In the genomic region with DNA sequence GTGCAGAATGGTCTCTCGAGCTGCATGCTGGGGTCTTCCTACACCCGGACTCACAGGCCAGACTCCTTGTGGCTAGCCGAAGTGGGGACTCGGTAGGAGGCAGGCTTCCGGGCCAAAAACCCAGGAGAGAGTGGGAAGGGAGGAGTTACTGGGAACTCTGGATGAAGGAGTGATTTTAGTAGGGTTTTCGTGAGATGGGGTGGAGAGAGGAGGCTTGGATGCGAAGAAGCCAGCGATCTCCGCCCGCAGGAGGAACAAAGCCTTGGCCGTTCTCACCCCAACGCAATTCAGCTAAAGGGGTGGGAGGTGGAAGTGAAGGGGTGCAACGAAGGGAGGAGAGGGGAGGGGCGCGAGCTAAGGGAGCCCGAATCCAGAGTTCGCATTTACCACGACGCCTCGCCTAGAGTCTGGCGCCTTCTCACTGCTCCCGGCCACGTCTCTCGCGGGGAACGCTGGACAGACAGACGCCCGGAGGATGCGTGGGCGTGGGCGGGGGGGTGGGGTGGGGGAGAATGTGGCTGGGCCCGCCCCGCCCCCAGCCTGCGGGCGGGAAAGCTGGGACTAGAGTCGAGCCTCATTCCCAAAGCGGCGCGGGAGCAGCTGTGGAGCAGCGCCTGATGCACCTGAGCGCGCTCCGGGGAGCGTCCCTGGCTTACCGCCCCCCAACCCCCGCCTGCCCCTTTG, we compare ENCODE assay signal across 8 mouse cellular contexts.
DNase-seq lines count a peak whose midpoint lies in the region; ATAC-seq and TF ChIP-seq lines count a peak whose summit lies in the region.

No protein-coding gene starts in this region.

- DNase-seq in adrenal gland, adult 18-20 months (ENCODE audit: low spot score in 2 of 2) = peak; percentile 40 to 42
- peak; percentile 60 for DNase-seq in embryo, embryonic 10 days (ENCODE audit: low spot score)
- DNase-seq in gastrocnemius, postnatal 14 days = peak; percentile 69
- peak; percentile 76 for DNase-seq in hindbrain, postnatal 0 days (ENCODE audit: low spot score)
- peak; percentile 31 to 36 for DNase-seq in left cerebral cortex, postnatal 14 days (ENCODE audit: low spot score in 2 of 2)
- peak; percentile 45 for DNase-seq in right cerebral cortex, postnatal 14 days
- no peak for DNase-seq in T-cell, adult 2 months (ENCODE audit: low spot score)

- peaks cover 11% of the 10 kb centered on the region for H3K4me1 ChIP-seq in hindbrain, postnatal 0 days (ENCODE audit: insufficient read depth, low read length)

- H3K4me2 ChIP-seq in hindbrain, postnatal 0 days (ENCODE audit: low read depth, low read length) = peak overlapping the region; percentile 98

- peak; percentile 86 for ATAC-seq in hindbrain, postnatal 0 days
- ATAC-seq in megakaryocyte, adult 5-6 weeks (ENCODE audit: poor library complexity, severe bottlenecking) = peak; percentile 63

- WGBS in hindbrain, postnatal 0 days = under 1% methylated on average over 41 of the region's 46 CpGs

- peak overlapping the region; percentile 58 for H3K4me3 ChIP-seq in hindbrain, postnatal 0 days (ENCODE audit: low read length)

- peak; percentile 1; the same call in 1 of the 2 replicates for TF ChIP-seq CTCF in hindbrain, postnatal 0 days (IDR thresholded peaks at IDR 0.05; ENCODE audit: low read depth)

- intact Hi-C loops in gastrocnemius, postnatal 14 days (cut with DNase I; ENCODE audit: low total_unique reads) = no loop called here
- intact Hi-C loops in left cerebral cortex, postnatal 14 days (cut with DNase I) = no loop called here

- no peaks in the 10 kb centered on the region for H3K9me3 ChIP-seq in hindbrain, postnatal 0 days (ENCODE audit: low read length)

- peak overlapping the region; percentile 94 for H3K27ac ChIP-seq in hindbrain, postnatal 0 days

- H3K27me3 ChIP-seq in hindbrain, postnatal 0 days (ENCODE audit: insufficient read depth, low read length) = no peaks in the 10 kb centered on the region

- H3K36me3 ChIP-seq in hindbrain, postnatal 0 days (ENCODE audit: insufficient read depth, low read length) = no peaks in the 10 kb centered on the region

- H3K9ac ChIP-seq in hindbrain, postnatal 0 days (replicated peaks; ENCODE audit: low read length) = peak overlapping the region; percentile 87
